Mouse (Mus musculus): ENCODE measurements at regions not wholly inside any gene's neighbourhood (a gene's known extent, or its start where the extent isn't known, plus 50 kb on each side); places are given as distances from the start of the nearest gene placed in this dataset.
A peak's percentile ranks its signal among the peaks of the same experiment; 100 is the strongest.

GRCm38 (mm10) chr15:24980841-24981240 lies 432.7 kb downstream of the Basp1 start:
- H3K27ac ChIP-seq (ENCODE audit: low read length), result no peak overlapping the region
- H3K9me3 ChIP-seq (ENCODE audit: control insufficient read depth, low read length), result no peaks in the 10 kb centered on the region
- no peaks in the 10 kb centered on the region for H3K27me3 ChIP-seq (replicated peaks; ENCODE audit: control insufficient read depth, insufficient read depth, low read length)
- H3K4me3 ChIP-seq (replicated peaks; ENCODE audit: low read length), result no peak overlapping the region
- H3K9ac ChIP-seq (replicated peaks; ENCODE audit: low read depth, low read length), result no peak overlapping the region
- 53% methylated on average over 4 of the region's 4 CpGs for WGBS
- no peaks in the 10 kb centered on the region for H3K4me1 ChIP-seq (replicated peaks; ENCODE audit: control insufficient read depth, insufficient read depth, low read length)
- no peak overlapping the region for H3K4me2 ChIP-seq (ENCODE audit: low read length)
- no peak for ATAC-seq
- no peaks in the 10 kb centered on the region for H3K36me3 ChIP-seq (ENCODE audit: control insufficient read depth, insufficient read depth)

DNA sequence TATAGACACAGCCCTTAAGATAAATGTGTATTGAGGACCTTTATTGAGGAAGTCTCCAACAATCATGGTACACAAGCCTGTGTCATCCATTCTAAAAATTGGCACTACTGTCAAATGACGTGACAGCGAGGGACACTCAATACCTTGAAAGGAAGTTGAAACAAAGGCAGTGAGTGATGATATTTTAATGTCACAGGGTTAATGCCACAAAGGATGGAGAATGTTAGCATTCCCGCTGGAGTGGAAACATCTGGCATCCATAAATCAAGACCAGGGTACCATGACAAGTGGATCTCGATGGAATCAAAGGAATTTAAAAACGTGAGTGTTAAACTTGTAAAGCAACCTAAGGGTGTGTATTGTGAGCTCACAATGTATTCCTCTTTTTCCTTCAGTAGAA lies 441.5 kb downstream of the Basp1 start:
- Histone ChIP-seq H3K27ac (ENCODE audit: low read length) (no peak overlapping the region), H3K27me3 (replicated peaks; ENCODE audit: control insufficient read depth, insufficient read depth, low read length) (no peaks in the 10 kb centered on the region), H3K9me3 (ENCODE audit: control insufficient read depth, low read length) (no peaks in the 10 kb centered on the region), H3K4me2 (ENCODE audit: low read length) (no peak overlapping the region), H3K4me3 (replicated peaks; ENCODE audit: low read length) (no peak overlapping the region), H3K4me1 (replicated peaks; ENCODE audit: control insufficient read depth, insufficient read depth, low read length) (peaks cover 6% of the 10 kb centered on the region; the same call in 1 of the 2 replicates), H3K36me3 (ENCODE audit: control insufficient read depth, insufficient read depth) (no peaks in the 10 kb centered on the region), H3K9ac (replicated peaks; ENCODE audit: low read depth, low read length) (no peak overlapping the region)
- 72% methylated on average over 5 of the region's 5 CpGs for WGBS
- ATAC-seq, result no peak

GRCm38 (mm10) chr15:24969391-24969812 lies 444.2 kb downstream of the Basp1 start:
- no peak overlapping the region for H3K27ac ChIP-seq (ENCODE audit: low read length)
- H3K9ac ChIP-seq (replicated peaks; ENCODE audit: low read depth, low read length), result no peak overlapping the region
- H3K27me3 ChIP-seq (replicated peaks; ENCODE audit: control insufficient read depth, insufficient read depth, low read length), result no peaks in the 10 kb centered on the region
- H3K9me3 ChIP-seq (ENCODE audit: control insufficient read depth, low read length), result no peaks in the 10 kb centered on the region
- H3K36me3 ChIP-seq (ENCODE audit: control insufficient read depth, insufficient read depth), result no peaks in the 10 kb centered on the region
- ATAC-seq, result peak; percentile 84
- H3K4me3 ChIP-seq (replicated peaks; ENCODE audit: low read length), result no peak overlapping the region
- H3K4me1 ChIP-seq (replicated peaks; ENCODE audit: control insufficient read depth, insufficient read depth, low read length), result peaks cover 6% of the 10 kb centered on the region; the same call in 1 of the 2 replicates
- no peak overlapping the region for H3K4me2 ChIP-seq (ENCODE audit: low read length)
- WGBS, result 29% methylated on average over 2 of the region's 2 CpGs

- H3K27me3 ChIP-seq (replicated peaks; ENCODE audit: control insufficient read depth, insufficient read depth, low read length), result no peaks in the 10 kb centered on the region
- no peak overlapping the region for H3K4me3 ChIP-seq (replicated peaks; ENCODE audit: low read length)
- no peaks in the 10 kb centered on the region for H3K9me3 ChIP-seq (ENCODE audit: control insufficient read depth, low read length)
- H3K4me2 ChIP-seq (ENCODE audit: low read length), result no peak overlapping the region
- no peaks in the 10 kb centered on the region for H3K36me3 ChIP-seq (ENCODE audit: control insufficient read depth, insufficient read depth)
- ATAC-seq, result peak; percentile 32
- peaks cover 6% of the 10 kb centered on the region; the same call in 1 of the 2 replicates for H3K4me1 ChIP-seq (replicated peaks; ENCODE audit: control insufficient read depth, insufficient read depth, low read length)
- H3K27ac ChIP-seq (ENCODE audit: low read length), result no peak overlapping the region
- WGBS, result 83% methylated on average over 7 of the region's 7 CpGs
- H3K9ac ChIP-seq (replicated peaks; ENCODE audit: low read depth, low read length), result no peak overlapping the region
Observed at GRCm38 (mm10) chr15:24968636-24969317, 444.8 kb downstream of the Basp1 start.

DNA sequence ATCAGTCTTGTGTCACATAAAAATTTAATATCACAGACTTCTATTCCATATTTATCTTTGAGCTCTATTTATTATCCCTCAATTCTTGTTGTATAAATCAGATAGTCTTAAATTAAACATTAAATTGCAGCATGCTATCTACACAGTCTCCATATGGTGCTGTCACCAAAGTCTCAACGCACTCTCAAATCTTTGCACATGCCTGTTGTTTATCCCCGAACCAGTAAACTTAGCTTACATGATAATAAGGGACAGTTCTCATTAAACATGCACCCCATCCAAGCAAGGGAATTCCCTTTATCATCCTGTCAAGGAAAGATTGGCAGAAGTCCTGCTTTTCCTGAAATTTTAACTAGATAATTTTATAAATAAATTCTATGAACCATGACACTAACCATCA lies 483.8 kb downstream of the Basp1 start:
- 60% methylated on average over 2 of the region's 2 CpGs for WGBS
- no peaks in the 10 kb centered on the region for H3K36me3 ChIP-seq (ENCODE audit: control insufficient read depth, insufficient read depth)
- no peak overlapping the region for H3K9ac ChIP-seq (replicated peaks; ENCODE audit: low read depth, low read length)
- peak; percentile 77 for ATAC-seq
- no peak overlapping the region for H3K4me3 ChIP-seq (replicated peaks; ENCODE audit: low read length)
- no peaks in the 10 kb centered on the region for H3K27me3 ChIP-seq (replicated peaks; ENCODE audit: control insufficient read depth, insufficient read depth, low read length)
- no peaks in the 10 kb centered on the region for H3K4me1 ChIP-seq (replicated peaks; ENCODE audit: control insufficient read depth, insufficient read depth, low read length)
- no peak overlapping the region for H3K4me2 ChIP-seq (ENCODE audit: low read length)
- no peaks in the 10 kb centered on the region for H3K9me3 ChIP-seq (ENCODE audit: control insufficient read depth, low read length)
- no peak overlapping the region for H3K27ac ChIP-seq (ENCODE audit: low read length)

DNA sequence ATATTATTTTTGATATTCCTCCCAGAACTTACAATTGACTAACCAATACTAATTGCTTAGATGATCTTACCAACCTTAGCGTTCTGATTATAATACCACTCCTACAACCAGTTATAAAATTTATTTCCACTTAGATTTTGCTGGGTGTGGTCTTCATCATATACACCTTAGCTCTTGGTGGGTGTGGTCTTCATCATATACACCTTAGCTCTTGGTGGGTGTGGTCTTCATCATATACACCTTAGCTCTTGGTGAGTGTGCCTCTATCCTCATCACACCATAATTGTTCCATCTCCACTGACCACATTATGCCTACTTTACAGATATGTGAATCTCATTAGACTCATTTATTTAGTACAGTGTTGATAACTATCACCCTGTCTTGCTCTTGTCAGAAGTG lies 501.7 kb downstream of the Basp1 start:
- 78% methylated on average over 1 of the region's 1 CpGs for WGBS
- Histone ChIP-seq H3K9me3 (ENCODE audit: control insufficient read depth, low read length) (no peaks in the 10 kb centered on the region), H3K9ac (replicated peaks; ENCODE audit: low read depth, low read length) (no peak overlapping the region), H3K27ac (ENCODE audit: low read length) (no peak overlapping the region), H3K27me3 (replicated peaks; ENCODE audit: control insufficient read depth, insufficient read depth, low read length) (no peaks in the 10 kb centered on the region), H3K4me1 (replicated peaks; ENCODE audit: control insufficient read depth, insufficient read depth, low read length) (no peaks in the 10 kb centered on the region), H3K4me3 (replicated peaks; ENCODE audit: low read length) (no peak overlapping the region), H3K36me3 (ENCODE audit: control insufficient read depth, insufficient read depth) (no peaks in the 10 kb centered on the region), H3K4me2 (ENCODE audit: low read length) (no peak overlapping the region)
- no peak for ATAC-seq

DNA sequence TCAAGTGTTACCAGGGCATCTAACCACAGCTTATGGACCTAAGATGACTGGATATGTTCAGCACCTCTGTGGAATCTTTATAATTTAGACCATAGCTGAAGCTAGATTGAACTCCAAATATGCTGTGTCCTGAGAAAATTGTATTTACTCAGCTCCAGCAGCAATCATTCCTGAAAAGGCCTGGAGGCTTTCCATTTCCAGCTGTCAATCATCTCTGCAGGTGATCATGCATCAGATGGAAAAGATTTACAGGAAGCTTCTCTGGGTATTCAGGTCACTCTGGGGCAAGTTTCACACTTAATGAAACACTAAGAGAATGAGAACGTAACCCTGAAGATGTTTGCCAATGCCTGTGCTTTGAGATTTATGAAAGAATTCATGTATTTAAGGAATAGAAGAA lies 502.1 kb downstream of the Basp1 start:
- Histone ChIP-seq H3K27me3 (replicated peaks; ENCODE audit: control insufficient read depth, insufficient read depth, low read length) (no peaks in the 10 kb centered on the region), H3K4me2 (ENCODE audit: low read length) (no peak overlapping the region), H3K9ac (replicated peaks; ENCODE audit: low read depth, low read length) (no peak overlapping the region), H3K9me3 (ENCODE audit: control insufficient read depth, low read length) (no peaks in the 10 kb centered on the region), H3K27ac (ENCODE audit: low read length) (no peak overlapping the region), H3K36me3 (ENCODE audit: control insufficient read depth, insufficient read depth) (no peaks in the 10 kb centered on the region), H3K4me1 (replicated peaks; ENCODE audit: control insufficient read depth, insufficient read depth, low read length) (no peaks in the 10 kb centered on the region), H3K4me3 (replicated peaks; ENCODE audit: low read length) (no peak overlapping the region)
- WGBS, result 60% methylated on average over 1 of the region's 1 CpGs
- no peak for ATAC-seq

DNA sequence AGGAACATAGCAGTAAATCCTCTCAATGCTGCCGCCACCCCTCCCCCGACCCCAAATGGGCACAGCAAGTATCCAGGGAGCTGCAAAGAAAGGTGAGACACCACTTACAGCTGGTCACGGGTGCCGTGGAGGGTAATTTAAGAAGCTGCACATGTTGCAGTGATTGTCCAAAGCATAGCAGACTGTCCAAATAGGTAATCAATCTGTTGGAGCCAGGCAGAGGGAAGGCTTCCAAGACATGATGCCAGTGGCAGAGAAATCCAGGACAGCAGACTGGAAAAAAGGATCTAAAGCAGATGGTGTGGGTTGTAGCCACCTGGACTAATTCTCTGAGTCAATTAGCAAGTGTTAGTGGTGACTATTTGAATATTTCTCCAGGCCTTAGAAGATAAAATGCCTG lies 506.6 kb downstream of the Basp1 start:
- WGBS, result 57% methylated on average over 4 of the region's 4 CpGs

GRCm38 (mm10) chr15:24878846-24879245 lies 534.7 kb downstream of the Basp1 start:
- Histone ChIP-seq H3K4me1 (replicated peaks; ENCODE audit: control insufficient read depth, insufficient read depth, low read length) (peaks cover 10% of the 10 kb centered on the region), H3K9me3 (ENCODE audit: control insufficient read depth, low read length) (no peaks in the 10 kb centered on the region), H3K9ac (replicated peaks; ENCODE audit: low read depth, low read length) (no peak overlapping the region), H3K36me3 (ENCODE audit: control insufficient read depth, insufficient read depth) (no peaks in the 10 kb centered on the region), H3K27me3 (replicated peaks; ENCODE audit: control insufficient read depth, insufficient read depth, low read length) (no peaks in the 10 kb centered on the region), H3K4me2 (ENCODE audit: low read length) (no peak overlapping the region), H3K27ac (ENCODE audit: low read length) (no peak overlapping the region), H3K4me3 (replicated peaks; ENCODE audit: low read length) (no peak overlapping the region)
- no peak for ATAC-seq
- 50% methylated on average over 1 of the region's 1 CpGs for WGBS

More for the DNA sequence above, 506.6 kb downstream of the Basp1 start:
- H3K36me3 ChIP-seq (ENCODE audit: control insufficient read depth, insufficient read depth), result no peaks in the 10 kb centered on the region
- H3K4me2 ChIP-seq (ENCODE audit: low read length), result no peak overlapping the region
- no peaks in the 10 kb centered on the region for H3K27me3 ChIP-seq (replicated peaks; ENCODE audit: control insufficient read depth, insufficient read depth, low read length)
- H3K4me3 ChIP-seq (replicated peaks; ENCODE audit: low read length), result no peak overlapping the region
- H3K27ac ChIP-seq (ENCODE audit: low read length), result peak overlapping the region; percentile 58; the same call in 1 of the 2 replicates
- no peaks in the 10 kb centered on the region for H3K4me1 ChIP-seq (replicated peaks; ENCODE audit: control insufficient read depth, insufficient read depth, low read length)
- ATAC-seq, result peak; percentile 91
- no peaks in the 10 kb centered on the region for H3K9me3 ChIP-seq (ENCODE audit: control insufficient read depth, low read length)
- H3K9ac ChIP-seq (replicated peaks; ENCODE audit: low read depth, low read length), result no peak overlapping the region

All from forebrain, embryonic 16.5 days (tissue).